Mouse (Mus musculus) brown adipose tissue, adult 24 weeks (tissue): ENCODE measurements around the gene Tle6. TPM values are rescaled to one million over a fixed set of nuclear protein-coding genes. Genes with fewer than 3 reads are reported as not detected.
"Not testable (repeated sequence)": the region's sequence is repeated elsewhere in the genome, so short reads cannot be mapped to it uniquely, and the experiment has no call there.

Experiments
- H3K27ac ChIP-seq: fragments of 200-500 bp; replicated peaks from 2 replicates; pipeline ENCODE4 v1.5.1; 2012; ENCODE audit warnings: low read depth, mild to moderate bottlenecking, low read length
- H3K4me1 ChIP-seq: fragments of 200-500 bp; 2 replicates; pipeline ENCODE4 v1.6.1; 2012; ENCODE audit warnings: low read length, mixed read lengths; ENCODE audit not compliant: control insufficient read depth, insufficient read depth, insufficient read length
- H3K4me3 ChIP-seq: fragments of 200-500 bp; 2 replicates; pipeline ENCODE4 v1.5.1; 2012; ENCODE audit warnings: low read depth, mild to moderate bottlenecking, low read length, moderate library complexity; ENCODE audit not compliant: insufficient read depth
- polyA plus RNA-seq: library from polyadenylated mRNA; stranded (reverse); fragments of >200 nt; gene quantifications from 2 replicates; pipeline ENCODE4 v1.2.4, GENCODE M21; 2012; ENCODE audit not compliant: missing spikeins, insufficient read depth, insufficient read length

The Tle6 gene
- polyA plus RNA-seq: 3.3 TPM in 1 of 2 replicates, not detected in the other

DNA sequence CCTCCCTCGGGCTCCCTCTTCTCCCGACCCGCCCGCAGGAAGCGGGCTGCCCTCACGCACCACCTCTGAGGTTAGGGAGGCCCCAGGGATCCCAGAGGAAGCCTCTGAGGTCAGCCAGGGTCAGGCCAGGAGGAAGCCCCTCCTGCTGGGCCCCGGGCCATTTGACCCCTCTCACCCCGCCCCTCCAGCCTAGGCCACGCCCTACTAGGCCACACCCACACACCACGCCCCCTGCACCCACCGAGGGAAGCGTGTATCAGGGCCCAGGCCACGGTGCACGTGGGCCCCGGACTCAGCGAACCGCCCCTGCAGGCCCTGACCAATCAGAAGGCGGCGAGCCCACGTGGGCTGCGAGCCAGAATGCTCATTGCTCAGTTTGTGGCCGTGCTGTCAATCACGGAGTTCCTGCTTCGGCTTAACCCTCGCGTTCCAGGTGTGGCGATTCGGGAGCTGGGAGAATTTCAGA is at the start of gene Tle6:
Gene Tle6, minus strand, starts transcription at position 336 of the 466 bp plus-strand sequence.
- Histone ChIP-seq H3K4me3 (peak within 1 kb of the TSS; percentile 55), H3K4me1 (peaks cover 5% of the 10 kb centered on the region), H3K27ac (peak within 1 kb of the TSS; percentile 36; the same call in 1 of the 2 replicates)

DNA sequence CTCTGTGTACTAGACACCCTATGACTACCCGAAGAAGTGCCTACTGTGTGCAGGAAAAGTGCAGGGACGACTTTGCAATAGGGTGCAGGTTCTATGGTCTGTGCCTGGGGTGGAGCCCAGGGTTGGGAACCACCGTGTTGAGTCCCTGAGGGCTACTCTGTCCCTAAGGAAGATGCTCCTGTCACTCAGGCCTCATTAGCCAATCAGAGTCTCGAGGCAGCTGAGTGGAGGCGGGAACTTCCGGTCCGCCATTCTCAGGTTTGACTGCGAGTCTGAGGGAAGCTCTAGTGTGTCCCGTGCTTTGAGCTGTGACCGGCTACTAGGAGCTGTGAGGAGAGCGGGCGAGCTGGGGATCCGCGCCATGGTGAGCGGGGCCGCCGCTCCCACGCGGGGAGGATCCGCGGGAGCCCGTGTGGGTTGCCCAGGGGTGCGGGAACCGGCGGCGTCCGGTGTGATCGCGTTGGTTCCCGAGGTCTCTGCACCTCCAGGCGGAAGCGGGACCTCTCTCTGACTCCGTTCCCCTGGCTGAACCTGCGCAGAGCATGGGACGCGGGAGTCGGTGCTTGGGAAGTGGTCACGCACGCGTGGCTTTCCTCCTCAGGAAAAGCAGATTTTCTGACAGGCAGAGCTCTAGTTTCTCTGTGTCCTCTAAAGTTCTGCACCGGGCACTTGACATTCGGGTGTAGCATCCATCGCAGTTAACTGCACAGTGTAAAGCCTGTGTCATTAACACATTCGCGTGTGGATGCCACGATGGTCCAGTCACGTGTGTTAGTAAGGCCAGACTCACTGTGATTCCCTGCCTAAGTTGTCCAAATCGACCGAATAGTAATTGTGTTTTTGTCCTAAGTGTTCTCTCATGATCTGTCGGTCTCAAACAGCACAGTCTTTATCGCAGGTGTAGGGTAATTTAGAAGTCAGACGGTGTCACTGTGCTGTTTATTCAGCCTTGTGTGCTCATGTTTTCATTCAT is 48.2 kb upstream of the Tle6 start, which contains the start of gene Gm10778:
Gene Gm10778, plus strand, starts transcription at position 257 of the 973 bp plus-strand sequence.
- H3K4me3 ChIP-seq: peak within 1 kb of the TSS; percentile 70
- peak within 1 kb of the TSS; percentile 71; the same call in 1 of the 2 replicates for H3K27ac ChIP-seq

DNA sequence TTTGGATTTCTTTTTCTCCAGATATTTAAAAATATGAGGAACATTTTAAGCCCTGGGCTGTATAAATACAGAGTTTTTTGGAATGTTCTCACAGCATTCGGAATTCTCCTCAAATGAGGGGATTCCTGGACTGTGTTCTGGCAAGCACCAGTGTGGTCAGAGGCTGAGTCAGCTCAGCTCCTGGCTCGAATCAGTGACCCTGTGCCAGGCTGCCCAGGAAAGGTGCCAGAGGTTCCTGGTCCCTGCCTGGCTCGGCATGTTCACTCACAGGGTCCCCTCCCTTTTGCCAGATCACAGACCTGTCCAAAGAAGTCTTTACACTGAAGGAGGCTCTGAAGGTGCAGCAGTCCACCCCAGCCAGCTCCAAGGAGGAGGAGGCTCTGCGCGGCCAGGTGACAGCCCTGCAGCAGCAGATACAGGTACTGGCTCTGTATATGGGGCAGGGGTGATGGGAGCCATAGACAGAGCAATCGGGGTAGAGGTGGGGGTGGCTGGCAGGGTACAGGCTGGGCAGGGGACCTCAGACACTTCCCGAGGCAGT is 45.2 kb upstream of the Tle6 start:
- Histone ChIP-seq H3K27ac (no peak overlapping the region), H3K4me1 (peaks cover 8% of the 10 kb centered on the region), H3K4me3 (no peak overlapping the region)

More for the DNA sequence above, 48.2 kb upstream of the Tle6 start, which contains the start of gene Gm10778:
- H3K4me1 ChIP-seq: not testable (repeated sequence)

DNA sequence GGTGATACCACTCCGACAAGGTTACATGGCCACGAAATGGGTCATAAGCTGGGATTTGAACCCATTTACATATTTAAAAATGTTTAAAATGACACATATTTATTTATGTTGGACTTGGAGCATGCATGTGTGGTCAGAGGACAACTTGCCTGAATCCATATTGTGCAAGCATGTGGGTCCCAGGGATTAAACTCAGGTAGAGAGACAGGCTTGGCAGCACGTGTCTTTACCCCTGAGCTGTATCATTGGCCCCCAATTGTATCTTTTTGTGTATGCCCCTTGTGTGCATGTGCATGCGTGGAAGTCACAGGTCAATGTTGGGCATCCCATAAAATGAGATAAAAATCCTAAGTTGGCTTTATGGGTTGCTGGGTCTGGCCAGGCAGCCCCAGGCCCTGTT is 44.5 kb upstream of the Tle6 start:
- Histone ChIP-seq H3K4me3 (no peak overlapping the region), H3K27ac (no peak overlapping the region), H3K4me1 (peaks cover 8% of the 10 kb centered on the region)

DNA sequence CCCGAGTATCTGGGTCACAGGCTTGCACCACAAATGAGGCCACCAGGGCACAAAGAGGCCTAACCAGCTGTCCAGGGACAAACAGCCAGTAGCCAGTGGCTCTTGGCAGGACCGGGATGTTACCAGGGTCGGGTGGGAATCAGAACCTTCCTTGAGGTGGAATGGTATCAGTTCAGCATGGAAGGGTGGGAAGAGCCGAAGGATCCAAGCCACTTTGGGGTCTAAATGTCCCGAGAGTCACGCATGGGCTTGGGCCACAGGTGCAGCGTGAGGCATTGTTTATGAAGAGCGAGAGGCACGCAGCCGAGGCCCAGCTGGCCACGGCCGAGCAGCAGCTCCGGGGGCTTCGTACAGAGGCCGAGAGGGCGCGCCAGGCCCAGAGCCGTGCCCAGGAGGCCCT is 43.8 kb upstream of the Tle6 start:
- Histone ChIP-seq H3K27ac (no peak overlapping the region), H3K4me3 (no peak overlapping the region), H3K4me1 (peaks cover 8% of the 10 kb centered on the region)

DNA sequence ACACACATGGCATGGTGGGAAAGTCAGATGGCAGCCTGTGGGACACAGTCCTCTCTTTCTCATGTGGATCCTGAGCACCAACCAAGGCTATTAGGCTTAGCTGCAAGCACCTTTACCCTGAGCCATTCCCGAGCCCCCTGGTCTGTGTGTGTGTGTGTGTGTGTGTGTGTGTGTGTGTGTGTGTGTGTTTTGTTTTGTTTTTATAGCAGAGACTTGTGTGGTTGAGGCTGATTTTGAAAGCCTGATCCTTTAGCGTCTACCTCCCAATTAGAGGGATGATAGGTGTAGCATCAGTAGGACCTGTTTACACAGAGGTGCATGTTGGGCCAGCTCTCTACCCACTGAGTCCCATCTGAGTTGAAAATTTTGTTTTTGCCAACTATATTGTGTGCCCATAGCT is 43.3 kb upstream of the Tle6 start:
- Histone ChIP-seq H3K4me1 (peaks cover 8% of the 10 kb centered on the region), H3K27ac (no peak overlapping the region), H3K4me3 (peak overlapping the region; percentile 77)

DNA sequence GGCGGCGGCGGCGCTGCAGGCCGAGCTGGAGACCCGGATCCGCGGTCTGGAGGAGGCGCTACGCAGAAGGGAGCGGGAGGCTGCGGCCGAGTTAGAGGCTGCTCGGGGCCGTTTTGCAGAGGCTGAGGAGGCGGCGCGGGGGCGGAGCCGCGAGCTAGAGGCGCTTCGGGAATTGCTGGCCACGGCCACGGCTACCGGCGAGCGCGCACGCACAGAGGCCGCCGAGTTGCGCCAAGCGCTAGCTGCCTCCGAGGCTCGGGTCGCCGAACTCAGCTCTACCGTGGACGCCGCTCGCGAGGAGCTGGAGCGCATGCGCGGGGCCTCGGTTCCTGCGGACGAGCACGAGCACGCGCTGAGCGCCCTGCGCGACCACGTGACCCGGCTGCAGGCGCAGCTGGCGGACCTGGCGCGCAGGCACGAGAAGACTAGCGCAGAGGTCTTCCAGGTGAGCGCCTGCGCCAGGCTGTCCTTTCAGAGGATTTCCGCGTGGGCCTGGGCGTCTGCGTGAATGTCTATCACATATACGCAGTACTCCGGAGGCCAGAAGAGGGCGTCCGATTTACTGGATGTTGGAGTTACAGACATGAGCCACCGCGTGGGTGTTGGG is 42.7 kb upstream of the Tle6 start:
- Histone ChIP-seq H3K4me1 (peaks cover 8% of the 10 kb centered on the region), H3K4me3 (peak overlapping the region; percentile 77), H3K27ac (peak overlapping the region; percentile 62)

DNA sequence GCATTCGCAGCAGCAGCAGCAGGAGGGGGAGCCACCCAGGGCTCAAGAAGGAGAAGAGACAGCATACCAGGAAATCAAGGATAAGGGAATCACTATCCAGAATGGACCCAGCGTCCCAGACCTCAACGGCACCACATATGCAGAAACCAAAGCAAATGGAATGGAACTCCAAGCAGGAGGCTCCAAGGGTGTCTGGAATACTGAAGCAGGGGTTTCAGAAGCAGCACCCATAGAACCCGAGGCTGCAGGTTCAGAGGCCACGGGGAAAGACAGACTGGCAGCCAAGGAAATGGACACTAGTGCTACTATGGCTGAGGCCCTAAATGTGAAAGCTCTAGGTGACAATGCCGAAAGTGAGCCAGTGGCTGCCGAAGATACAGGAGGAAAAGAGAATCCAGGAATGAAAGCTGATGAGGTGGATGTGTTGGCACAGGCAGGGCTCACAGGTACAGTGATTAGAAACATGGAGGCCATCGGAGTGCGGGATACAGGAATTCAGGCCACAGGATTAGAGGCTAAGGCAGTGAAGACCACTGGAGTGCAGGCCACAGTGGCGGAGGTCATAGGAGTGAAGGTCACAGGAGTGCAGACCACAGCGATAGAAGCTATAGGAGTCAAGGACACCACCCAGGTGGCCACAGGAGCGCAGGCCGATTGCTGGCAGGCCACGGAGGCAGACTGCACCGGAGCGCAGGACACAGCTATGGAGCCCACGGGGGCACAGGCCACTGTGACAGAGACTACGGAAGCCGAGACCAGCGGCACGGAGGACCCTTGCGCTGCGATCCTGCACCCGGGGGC is 42.0 kb upstream of the Tle6 start:
- peak overlapping the region; percentile 77 for H3K4me3 ChIP-seq
- H3K4me1 ChIP-seq: peaks cover 8% of the 10 kb centered on the region
- peak overlapping the region; percentile 62 for H3K27ac ChIP-seq

DNA sequence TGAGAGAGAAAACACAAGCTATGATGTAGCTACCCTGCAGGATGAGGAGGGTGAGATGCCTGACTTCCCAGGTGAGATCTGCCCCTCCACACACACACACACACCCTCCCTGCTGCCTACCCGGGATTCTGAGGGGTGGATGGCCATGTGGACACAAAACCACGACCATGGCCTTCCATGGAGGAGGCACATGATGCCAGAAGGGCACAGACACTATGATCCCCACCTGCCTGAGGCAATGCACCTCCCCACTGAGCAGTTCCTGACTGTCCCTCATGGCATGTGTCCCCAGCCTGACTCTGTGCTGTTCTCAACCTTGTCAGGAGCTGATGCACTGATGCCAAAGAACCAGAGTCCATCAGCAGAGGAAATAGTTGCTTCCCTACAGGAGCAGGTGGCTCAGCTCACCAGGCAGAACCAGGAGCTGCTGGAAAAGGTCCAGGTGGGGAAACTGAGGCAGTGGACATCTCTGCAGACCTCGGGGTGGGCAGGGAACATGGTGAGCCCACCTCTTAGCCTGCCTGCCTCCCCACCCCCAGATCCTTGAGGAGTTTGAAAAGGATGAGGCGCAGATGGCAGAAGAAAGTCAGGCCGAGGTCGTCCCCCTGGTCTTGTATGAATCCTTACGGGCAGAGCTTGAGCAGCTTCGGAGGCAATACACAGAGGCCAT is 41.2 kb upstream of the Tle6 start:
- peaks cover 8% of the 10 kb centered on the region for H3K4me1 ChIP-seq
- H3K27ac ChIP-seq: no peak overlapping the region
- peak overlapping the region; percentile 77 for H3K4me3 ChIP-seq

DNA sequence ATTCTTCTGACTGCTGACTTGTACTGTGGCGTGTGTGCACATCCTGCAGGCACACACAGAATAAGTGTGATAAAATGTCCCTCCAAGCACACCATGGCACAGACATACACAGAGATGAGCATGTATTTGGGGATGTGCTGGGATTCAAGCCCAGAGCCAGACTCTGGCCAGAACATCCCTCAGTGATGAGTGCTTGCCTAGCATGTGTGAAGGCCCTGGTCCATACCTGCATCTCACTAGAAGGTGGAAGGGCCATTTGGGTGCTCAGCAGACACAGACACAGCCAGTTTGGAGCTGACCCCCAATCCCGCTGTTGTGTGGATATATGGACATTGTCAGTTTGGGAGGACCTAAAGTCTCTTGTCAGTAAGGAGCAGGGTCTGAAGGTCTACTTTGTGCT is 40.7 kb upstream of the Tle6 start:
- H3K4me1 ChIP-seq: peaks cover 8% of the 10 kb centered on the region
- H3K4me3 ChIP-seq: no peak overlapping the region
- H3K27ac ChIP-seq: no peak overlapping the region

DNA sequence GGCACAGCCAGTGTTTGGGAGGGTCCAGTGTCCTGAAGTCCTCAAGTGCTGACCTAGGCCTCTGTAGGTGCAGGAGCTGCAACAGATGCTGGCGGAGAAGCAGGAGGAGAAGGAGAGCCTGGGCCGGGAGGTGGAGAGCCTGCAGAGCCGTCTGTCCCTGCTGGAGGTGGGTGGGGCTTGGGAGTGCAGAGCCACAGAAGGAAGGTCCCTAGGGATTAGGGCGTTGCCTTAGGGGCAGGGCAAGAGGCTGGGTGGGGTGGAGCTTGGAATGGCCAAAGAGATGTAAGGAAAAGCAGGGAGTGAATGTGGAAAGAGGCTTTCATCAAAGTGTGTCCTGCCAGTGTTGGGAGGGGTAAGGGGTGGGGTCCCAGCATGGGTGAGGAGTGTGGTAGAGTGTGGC is 40.0 kb upstream of the Tle6 start:
- not testable (repeated sequence) for H3K27ac ChIP-seq, H3K4me1 ChIP-seq, H3K4me3 ChIP-seq

DNA sequence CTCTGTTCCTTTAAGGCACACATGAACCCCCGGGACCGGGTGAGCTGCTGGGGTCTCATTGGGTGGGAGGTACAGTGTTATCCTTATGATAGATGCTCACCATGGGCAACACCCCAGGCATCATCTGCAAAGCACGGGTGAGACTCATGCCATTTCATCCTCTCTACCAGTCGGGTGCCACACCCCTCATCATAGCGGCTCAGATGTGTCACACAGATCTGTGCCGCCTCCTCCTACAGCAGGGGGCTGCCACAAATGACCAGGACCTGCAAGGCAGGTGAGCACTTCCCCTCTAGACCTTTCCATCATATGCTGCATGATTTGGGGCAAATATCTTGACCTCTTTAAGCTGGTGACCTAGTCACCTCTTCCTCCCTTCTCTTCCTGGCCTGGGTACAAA is 37.2 kb upstream of the Tle6 start:
- Histone ChIP-seq H3K4me1 (peaks cover 8% of the 10 kb centered on the region), H3K4me3 (no peak overlapping the region), H3K27ac (no peak overlapping the region)

DNA sequence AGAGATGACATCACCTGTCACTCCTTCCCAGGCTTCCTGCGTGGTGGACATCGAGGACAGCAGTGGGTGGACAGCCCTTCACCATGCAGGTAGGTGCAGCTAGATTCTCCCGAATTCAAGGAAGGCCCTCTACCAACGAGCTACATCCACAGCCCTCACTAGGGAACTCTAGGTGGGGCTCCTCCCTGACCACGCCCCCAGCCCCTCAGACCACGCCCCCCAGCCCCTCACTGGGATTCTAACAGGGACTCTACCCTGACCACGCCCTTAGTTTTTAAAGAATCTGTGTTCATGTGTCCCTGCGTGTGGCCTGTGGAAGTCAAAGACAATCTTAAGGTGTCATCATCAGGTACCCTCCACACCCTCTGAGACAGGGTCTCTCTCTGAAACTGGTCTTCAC is 35.5 kb upstream of the Tle6 start:
- Histone ChIP-seq H3K4me3 (no peak overlapping the region), H3K27ac (no peak overlapping the region)

More for the DNA sequence above, 35.5 kb upstream of the Tle6 start:
- no peaks in the 10 kb centered on the region for H3K4me1 ChIP-seq
